Mouse (Mus musculus) T-helper 2 cell (primary cell): Measurements from ENCODE around the gene St6galnac3.
"Not testable (repeated sequence)": the region's sequence is repeated elsewhere in the genome, so short reads cannot be mapped to it uniquely, and the experiment has no call there.

ENCODE experiments used
- in situ Hi-C: fragments of 300-600 bp; cut with MboI, MseI; formaldehyde crosslinking; loops from one replicate; pipeline ENCODE4 v1.15.1; 2025; ENCODE audit warnings: high pct_unique_total_duplicates

St6galnac3 gene

GRCm38 (mm10) chr3:153417001-153417400, 308.0 kb downstream of the St6galnac3 start:
- in situ Hi-C loops: no loop called here

DNA sequence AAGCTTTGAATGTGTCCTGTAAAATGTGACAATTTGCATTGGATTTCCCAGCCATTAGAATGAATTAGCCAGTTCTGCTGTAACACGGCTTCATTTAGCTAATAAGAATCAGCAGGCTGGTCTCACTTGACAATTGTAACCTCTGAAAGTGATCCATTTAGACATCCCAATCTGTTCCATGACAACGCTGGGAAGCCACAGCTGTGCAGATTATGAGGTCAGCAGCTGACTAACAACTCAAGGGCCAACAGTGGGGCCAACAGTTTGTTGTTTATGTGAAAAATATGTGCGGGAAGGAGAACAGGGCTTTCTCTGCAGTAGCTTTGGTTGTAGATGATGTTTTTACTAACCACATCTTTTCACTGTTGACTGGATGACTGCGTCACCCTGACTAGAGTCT, 308.6 kb downstream of the St6galnac3 start:
- in situ Hi-C loops: no loop called here

- in situ Hi-C loops: no loop called here
Observed at GRCm38 (mm10) chr3:153414132-153414531, 310.8 kb downstream of the St6galnac3 start.

DNA sequence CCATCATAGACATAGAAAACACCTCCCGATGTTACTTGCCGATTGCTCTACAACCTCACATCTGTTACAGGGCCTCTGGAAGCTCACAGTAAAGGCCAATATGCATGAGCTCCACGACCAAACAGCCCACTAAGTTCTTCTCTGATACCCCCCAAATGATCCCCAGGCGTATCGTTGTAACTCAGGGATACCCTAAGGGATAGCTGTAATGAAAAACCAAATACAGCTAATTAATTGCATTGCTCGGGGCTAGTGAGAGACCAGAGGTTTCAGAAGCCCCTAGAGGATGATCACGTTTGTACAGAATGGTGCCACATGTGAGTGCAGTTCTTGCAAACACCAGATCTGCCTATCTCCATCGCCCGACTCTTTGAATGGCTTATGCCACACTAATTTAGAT, 315.7 kb downstream of the St6galnac3 start:
- in situ Hi-C loops: no loop called here

DNA sequence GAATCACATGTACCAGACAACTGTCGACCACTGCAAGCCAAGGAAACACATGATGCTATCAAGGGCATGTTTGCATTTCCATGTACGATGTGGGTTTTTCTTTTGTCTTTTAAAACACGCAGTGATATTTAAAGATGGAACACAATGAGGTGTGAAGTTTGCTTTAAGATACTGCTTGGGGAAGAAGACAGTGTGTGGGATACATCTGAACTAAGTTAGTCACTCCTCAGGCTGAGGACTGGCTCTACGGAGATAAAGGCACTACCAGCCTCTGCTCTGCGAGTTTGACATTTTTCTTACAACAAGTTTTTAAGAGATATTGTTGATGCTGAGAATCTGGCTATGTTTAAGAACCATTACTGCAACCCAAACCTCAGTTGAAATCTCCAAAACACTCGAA, 316.6 kb downstream of the St6galnac3 start:
- in situ Hi-C loops: no loop called here

DNA sequence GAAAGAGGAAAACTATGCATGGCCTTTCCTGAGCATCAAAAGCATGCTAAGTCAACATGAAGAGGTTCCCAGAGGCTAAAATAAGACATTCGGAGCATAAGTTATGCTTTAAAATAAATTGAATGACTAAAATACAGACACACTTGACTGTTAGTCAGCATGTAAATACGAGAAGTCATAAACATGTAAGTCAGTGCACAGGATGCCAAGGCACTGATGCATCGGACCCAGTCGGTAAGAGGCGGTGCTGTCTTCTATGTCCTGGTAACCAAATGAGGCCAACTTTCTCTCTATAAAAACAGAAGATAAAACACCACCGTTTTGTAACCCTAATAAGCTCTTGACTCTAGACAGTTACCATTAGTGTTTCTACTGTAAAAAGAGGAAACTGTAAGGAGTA, 317.3 kb downstream of the St6galnac3 start:
- in situ Hi-C loops: no loop called here

- in situ Hi-C loops: no loop called here
Observed at GRCm38 (mm10) chr3:153406858-153407257, 318.1 kb downstream of the St6galnac3 start.

DNA sequence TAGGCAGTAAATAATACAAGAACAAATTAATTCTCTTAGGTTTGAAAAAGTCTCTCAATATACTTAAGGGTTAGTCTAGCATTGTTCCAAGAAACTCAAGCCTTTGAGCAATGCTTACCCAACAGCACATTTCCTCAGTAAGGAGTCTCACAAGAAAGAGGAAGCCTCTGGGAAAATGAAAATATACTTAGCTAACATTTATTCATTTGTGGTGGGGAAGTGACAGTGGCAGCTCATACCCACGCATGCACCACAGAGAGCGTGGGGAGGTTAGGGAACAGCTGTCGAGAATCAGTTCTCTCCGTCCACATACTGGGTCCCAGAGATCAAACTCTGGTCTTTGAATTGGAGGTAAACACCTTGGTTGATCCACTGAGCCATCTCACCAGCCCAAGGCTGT, 318.8 kb downstream of the St6galnac3 start:
- in situ Hi-C loops: no loop called here

- in situ Hi-C loops: no loop called here
Observed at GRCm38 (mm10) chr3:153405643-153406042, 319.3 kb downstream of the St6galnac3 start.

GRCm38 (mm10) chr3:153400259-153400658, 324.7 kb downstream of the St6galnac3 start:
- in situ Hi-C loops: no loop called here

DNA sequence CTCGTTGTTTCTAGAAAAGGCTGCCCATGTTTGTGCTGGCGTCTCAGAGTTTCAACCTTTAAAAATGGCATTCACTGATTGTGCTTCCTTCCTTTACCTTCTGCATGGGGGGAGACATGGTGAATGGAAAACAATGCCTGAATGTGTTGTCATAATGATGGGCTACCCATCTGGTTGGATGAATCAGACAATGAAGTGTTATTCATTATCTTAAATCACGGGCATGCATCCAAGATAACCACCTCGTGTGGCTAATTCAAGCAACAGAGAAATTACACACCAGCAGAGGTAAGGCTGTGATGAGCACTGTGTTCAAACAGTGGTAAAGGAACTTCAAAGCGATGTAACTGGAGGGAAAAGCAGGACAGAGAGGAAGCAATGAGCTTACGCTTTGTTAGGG, 325.4 kb downstream of the St6galnac3 start:
- in situ Hi-C loops: no loop called here

- in situ Hi-C loops: no loop called here
Observed at GRCm38 (mm10) chr3:153397726-153398125, 327.2 kb downstream of the St6galnac3 start.

GRCm38 (mm10) chr3:153396375-153397068, 328.5 kb downstream of the St6galnac3 start:
- in situ Hi-C loops: no loop called here

GRCm38 (mm10) chr3:153395351-153395750, 329.6 kb downstream of the St6galnac3 start:
- in situ Hi-C loops: no loop called here

DNA sequence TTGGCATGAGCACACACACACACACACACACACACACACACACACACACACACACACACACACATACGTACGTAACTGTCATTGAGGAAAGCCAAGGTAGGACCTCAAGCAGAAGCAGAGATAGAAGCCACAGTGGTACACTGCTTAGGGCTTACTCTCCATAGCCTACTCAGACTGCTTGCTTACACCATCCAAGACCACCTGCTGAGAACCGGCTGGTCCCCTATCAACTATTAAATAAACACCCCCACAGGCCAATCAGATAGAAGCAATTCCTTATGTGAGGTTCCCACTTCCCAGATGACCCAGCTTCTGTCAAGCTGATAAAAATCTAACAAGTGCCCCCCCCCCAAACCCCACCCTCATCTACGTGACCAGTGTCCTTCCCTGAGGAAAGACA, 330.2 kb downstream of the St6galnac3 start:
- in situ Hi-C loops: no loop called here

DNA sequence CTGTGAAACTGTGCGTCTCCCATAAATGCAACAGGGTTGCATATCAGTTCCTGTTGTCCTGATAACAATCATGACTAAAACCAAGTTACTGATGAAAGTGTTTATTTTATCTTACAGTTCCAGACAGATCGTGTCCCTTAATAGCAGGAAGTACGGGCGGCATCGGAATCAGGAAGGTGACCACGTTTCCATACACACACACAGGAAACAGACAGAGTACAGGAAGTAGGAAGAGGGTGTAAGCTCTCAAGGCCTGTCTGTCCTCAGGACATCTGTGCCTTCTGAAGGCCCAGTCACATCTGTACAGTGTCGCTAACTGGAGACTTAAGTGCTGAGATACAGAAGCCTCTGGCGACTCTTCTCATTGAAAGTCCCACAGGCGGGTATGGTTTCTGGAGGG, 330.8 kb downstream of the St6galnac3 start:
- in situ Hi-C loops: no loop called here

- in situ Hi-C loops: not testable (repeated sequence)
Observed at GRCm38 (mm10) chr3:153391451-153391850, 333.5 kb downstream of the St6galnac3 start.

DNA sequence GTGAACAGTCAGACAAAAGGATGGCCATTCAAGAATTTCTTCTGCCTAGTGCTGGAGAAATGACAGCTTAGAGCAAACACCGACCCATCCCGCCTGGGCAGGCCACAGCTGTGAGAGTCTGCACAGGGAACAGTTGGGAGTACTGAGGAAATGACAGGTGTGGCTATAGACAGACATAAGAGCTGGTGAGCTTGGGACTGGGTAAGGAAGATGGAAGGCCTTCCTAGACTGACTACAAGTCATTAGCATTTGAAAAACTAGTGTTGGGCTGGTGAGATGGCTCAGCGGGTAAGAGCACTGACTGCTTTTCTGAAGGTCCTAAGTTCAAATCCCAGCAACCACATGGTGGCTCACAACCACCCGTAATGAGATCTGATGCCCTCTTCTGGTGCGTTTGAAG, 340.3 kb downstream of the St6galnac3 start:
- in situ Hi-C loops: not testable (repeated sequence)

DNA sequence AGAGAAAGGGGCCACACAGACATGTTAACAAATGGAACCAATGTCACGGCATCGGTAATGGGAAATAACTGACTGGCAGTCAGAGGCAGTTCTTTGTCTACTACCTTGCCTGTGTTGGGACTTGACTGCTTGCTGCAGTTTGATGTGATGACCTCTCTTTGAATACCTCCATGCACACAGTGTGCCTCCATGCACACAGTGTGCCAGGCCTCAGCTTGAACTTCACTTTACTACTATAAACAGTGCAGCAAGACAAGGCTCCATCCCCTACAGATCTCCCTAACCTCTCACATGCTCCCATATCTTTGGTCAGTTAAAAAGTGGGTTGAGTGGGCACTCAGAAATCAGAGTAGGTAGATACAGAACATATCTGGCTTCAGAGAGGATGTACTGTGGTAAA, 341.3 kb downstream of the St6galnac3 start:
- in situ Hi-C loops: no loop called here

DNA sequence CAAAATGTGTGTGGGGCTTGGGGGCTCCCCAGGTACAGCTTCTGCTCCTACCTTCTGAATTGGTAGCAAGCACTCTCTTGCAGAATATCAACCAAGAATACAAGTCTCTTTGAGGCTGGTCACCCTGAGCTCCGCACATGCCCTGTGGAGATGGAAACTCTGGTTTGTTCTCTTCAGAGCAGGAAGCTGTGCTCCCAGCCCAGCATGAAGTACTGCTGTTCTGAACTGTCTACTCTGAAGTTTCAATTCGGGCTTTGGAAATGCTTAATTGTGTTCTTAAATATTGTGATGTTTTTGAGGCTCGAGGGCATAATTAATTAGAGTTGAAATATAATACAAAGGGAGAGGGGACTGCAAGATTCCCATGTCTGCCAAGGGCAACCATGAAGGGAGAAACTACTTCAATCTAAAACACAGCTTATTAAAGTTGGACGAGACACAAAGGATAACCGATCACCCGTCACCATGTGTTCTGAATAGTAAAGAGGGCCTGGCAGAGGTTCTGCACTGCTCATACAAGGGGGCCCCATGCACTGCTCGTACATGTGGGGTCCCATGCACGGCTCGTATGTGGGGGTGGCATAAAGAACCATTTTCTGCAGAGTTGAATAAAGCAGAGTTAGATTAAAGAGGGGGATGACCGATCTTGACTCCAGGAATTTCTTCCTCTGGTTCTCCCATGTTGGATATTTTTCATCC, 359.8 kb downstream of the St6galnac3 start:
- in situ Hi-C loops: no loop called here

DNA sequence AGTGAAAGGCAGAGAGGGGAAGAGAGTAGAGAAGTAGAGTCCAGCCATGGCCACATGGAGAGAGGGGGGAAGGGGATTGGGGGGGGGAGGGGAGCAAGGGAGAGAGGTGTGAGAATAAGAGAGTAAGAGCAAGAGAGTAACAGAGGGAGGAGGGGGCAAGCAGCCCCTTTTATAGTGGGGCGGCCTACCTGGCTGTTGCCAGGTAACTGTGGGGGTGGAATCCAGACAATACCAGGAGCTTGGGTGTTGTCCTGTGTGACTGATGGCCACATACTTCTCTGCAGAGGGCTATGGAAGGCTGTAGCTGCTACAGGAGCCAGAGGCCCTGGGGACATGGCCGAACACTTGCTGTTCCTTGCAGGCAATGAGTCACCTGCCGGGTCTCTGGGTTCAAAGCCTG, 360.6 kb downstream of the St6galnac3 start:
- in situ Hi-C loops: no loop called here

GRCm38 (mm10) chr3:153359966-153360365, 365.0 kb downstream of the St6galnac3 start:
- in situ Hi-C loops: no loop called here

DNA sequence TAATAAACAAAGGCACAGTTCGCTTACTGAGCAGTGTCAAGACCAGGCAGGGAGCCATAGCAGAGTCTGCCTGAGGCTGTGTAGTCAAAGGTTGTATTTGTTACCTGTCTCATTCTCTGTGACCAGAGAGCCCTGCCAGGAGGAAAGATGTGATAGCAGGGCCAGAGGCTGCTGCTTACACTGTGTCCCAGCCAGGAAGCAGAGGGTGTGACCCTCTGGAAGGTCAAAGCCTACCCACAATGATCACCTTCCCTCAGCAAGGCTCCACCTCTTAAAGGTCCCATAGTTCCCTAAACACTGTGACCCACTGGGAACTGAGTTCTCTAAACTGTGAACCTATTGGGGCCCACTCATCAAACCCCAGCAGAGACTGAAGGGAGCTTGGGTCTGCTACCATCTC, 368.9 kb downstream of the St6galnac3 start:
- in situ Hi-C loops: no loop called here

GRCm38 (mm10) chr3:153354988-153355297, 370.0 kb downstream of the St6galnac3 start:
- in situ Hi-C loops: no loop called here
